Mouse (Mus musculus): ENCODE data around the gene Gm43517. TPM values are rescaled to one million over a fixed set of nuclear protein-coding genes. Genes with fewer than 3 reads are reported as not detected.

Gm43517 gene
- total RNA-seq, 2 experiments from 2014 or later: not detected

- H3K4me3 ChIP-seq: no peak overlapping the region
- intact Hi-C loops (cut with DNase I): no loop called here
- no peak for TF ChIP-seq CTCF (IDR thresholded peaks at IDR 0.05)
- H3K27ac ChIP-seq: no peak overlapping the region
- no peak for DNase-seq
Measured at GRCm38 (mm10) chr12:49390926-49391304, 5.9 kb downstream of the Gm43517 start.

GRCm38 (mm10) chr12:49391305-49392040 is 6.5 kb downstream of the Gm43517 start:
- TF ChIP-seq CTCF (IDR thresholded peaks at IDR 0.05): peak; percentile 15; the same call in 1 of the 2 replicates
- H3K27ac ChIP-seq: no peak overlapping the region
- no peak overlapping the region for H3K4me3 ChIP-seq
- peak; percentile 39 for DNase-seq
- intact Hi-C loops (cut with DNase I): no loop called here

GRCm38 (mm10) chr12:49392041-49392390 is 7.0 kb downstream of the Gm43517 start:
- intact Hi-C loops (cut with DNase I): no loop called here
- TF ChIP-seq CTCF (IDR thresholded peaks at IDR 0.05): no peak
- no peak for DNase-seq
- H3K4me3 ChIP-seq: no peak overlapping the region
- no peak overlapping the region for H3K27ac ChIP-seq

DNA sequence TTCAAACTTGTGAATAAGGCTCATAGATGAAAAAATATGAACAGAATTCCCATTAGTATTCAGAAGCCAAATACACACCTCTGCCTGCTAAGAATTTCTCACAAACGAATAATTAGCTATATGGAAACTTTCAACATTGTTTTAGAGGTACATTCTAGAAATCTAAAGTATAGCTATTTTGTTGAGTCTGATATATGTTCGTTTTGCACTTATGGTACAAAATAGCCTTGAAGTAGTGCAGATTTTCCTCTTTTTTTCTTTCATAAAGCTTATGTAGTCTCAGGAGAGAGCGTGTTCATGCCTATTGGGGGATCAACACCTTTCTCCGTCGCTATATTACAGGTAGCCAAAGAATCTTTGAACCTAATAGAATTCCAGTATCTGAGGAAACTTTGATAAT is 7.9 kb downstream of the Gm43517 start:
- intact Hi-C loops (cut with DNase I): no loop called here
- no peak overlapping the region for H3K27ac ChIP-seq
- no peak for TF ChIP-seq CTCF (IDR thresholded peaks at IDR 0.05)
- DNase-seq: no peak
- no peak overlapping the region for H3K4me3 ChIP-seq

DNA sequence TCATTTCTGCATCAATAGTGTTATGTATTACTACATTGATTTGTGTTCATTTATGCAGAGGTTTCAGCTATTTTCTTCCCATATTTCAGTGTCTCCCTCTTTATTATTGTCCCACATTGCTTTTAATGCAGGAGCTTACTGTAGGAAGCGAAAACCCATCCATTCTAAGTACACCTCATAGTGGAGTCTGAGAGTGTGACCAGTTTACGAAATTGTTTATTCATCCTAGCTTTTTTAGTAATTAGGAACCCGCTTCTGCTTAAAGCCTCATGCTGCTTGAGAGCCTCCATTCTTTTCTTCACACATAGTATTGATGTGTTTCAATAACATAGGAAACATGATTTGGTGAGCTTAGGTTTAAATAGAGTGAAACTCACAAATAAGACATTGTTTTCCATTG is 8.7 kb downstream of the Gm43517 start:
- H3K4me3 ChIP-seq: no peak overlapping the region
- intact Hi-C loops (cut with DNase I): no loop called here
- TF ChIP-seq CTCF (IDR thresholded peaks at IDR 0.05): no peak
- H3K27ac ChIP-seq: no peak overlapping the region
- DNase-seq: no peak

DNA sequence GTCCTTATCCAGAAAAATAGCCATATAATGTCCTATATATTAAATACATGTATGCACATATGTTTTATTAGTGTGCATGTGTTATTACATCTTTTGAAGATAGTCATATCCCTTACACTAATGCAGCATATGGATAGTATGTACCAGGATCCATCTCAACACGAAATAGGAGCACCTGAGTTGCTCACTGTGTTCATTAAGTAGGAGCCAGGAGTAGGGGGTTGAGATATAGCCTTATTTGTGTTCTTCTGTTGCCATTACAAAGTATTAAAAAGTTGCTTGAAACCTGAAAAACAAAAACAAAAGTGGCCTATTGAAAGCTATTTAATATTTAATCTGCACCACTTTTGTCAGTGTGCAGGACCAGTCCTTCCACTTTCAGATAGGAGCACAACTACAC is 9.2 kb downstream of the Gm43517 start:
- Histone ChIP-seq H3K27ac (no peak overlapping the region), H3K4me3 (no peak overlapping the region)
- no peak for TF ChIP-seq CTCF (IDR thresholded peaks at IDR 0.05)
- no peak for DNase-seq
- intact Hi-C loops (cut with DNase I): no loop called here

GRCm38 (mm10) chr12:49394836-49395235 is 9.9 kb downstream of the Gm43517 start:
- H3K4me3 ChIP-seq: no peak overlapping the region
- DNase-seq: no peak
- no peak for TF ChIP-seq CTCF (IDR thresholded peaks at IDR 0.05)
- intact Hi-C loops (cut with DNase I): no loop called here
- no peak overlapping the region for H3K27ac ChIP-seq

DNA sequence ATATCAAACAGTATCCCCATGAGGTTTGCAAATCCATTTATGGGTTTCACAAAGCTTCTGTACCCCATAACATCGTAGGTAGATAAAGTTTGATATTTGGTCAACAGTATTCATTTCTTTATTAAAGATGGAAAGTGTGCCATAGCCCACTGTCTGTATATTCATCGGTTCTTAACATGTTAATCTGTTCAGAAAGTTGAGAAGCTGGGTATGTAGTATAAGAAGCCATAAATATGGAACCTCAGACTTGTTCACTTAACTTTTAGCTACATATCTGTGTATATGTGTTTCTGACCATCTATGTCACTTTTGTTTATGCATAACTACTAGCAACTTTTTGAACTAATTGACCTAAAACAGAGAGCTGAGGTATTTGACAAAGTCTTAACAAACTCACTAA is 11.0 kb downstream of the Gm43517 start:
- TF ChIP-seq CTCF (IDR thresholded peaks at IDR 0.05): no peak
- intact Hi-C loops (cut with DNase I): no loop called here
- no peak overlapping the region for H3K4me3 ChIP-seq
- no peak overlapping the region for H3K27ac ChIP-seq
- DNase-seq: no peak

GRCm38 (mm10) chr12:49396776-49397175 is 11.8 kb downstream of the Gm43517 start:
- no peak overlapping the region for H3K27ac ChIP-seq
- no peak for TF ChIP-seq CTCF (IDR thresholded peaks at IDR 0.05)
- intact Hi-C loops (cut with DNase I): no loop called here
- DNase-seq: no peak
- no peak overlapping the region for H3K4me3 ChIP-seq

GRCm38 (mm10) chr12:49397443-49398162 is 12.6 kb downstream of the Gm43517 start:
- no peak for TF ChIP-seq CTCF (IDR thresholded peaks at IDR 0.05)
- no peak overlapping the region for H3K27ac ChIP-seq
- intact Hi-C loops (cut with DNase I): no loop called here
- H3K4me3 ChIP-seq: no peak overlapping the region
- no peak for DNase-seq

GRCm38 (mm10) chr12:49398163-49398540 is 13.2 kb downstream of the Gm43517 start:
- intact Hi-C loops (cut with DNase I): no loop called here
- TF ChIP-seq CTCF (IDR thresholded peaks at IDR 0.05): no peak
- Histone ChIP-seq H3K27ac (no peak overlapping the region), H3K4me3 (no peak overlapping the region)
- DNase-seq: no peak

DNA sequence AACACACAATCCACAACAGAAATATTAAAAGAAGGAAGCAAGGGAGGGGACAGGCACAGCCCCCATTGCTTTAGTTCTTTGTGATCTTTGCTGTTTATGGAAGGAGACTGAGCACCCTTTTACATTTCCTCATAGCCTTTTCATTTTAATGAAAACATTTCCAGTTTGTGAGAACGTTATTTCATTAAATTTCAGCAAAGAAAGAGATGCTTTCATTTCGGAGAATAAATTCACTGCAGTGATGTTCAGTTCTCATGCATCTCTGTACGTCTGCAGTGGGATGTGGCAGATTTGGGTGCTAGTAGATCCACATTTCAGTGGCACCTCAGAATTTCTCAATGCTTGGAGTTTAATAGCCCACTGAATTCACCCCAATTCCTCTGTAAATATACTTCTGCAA is 13.7 kb downstream of the Gm43517 start:
- intact Hi-C loops (cut with DNase I): no loop called here
- H3K27ac ChIP-seq: no peak overlapping the region
- no peak overlapping the region for H3K4me3 ChIP-seq
- no peak for TF ChIP-seq CTCF (IDR thresholded peaks at IDR 0.05)
- no peak for DNase-seq

GRCm38 (mm10) chr12:49399611-49400010 is 14.6 kb downstream of the Gm43517 start:
- no peak for TF ChIP-seq CTCF (IDR thresholded peaks at IDR 0.05)
- Histone ChIP-seq H3K4me3 (no peak overlapping the region), H3K27ac (no peak overlapping the region)
- intact Hi-C loops (cut with DNase I): no loop called here
- DNase-seq: no peak

All from gastrocnemius, adult 2 months (tissue).